Mouse (Mus musculus): ENCODE results near the gene Exoc3l2.

DNA sequence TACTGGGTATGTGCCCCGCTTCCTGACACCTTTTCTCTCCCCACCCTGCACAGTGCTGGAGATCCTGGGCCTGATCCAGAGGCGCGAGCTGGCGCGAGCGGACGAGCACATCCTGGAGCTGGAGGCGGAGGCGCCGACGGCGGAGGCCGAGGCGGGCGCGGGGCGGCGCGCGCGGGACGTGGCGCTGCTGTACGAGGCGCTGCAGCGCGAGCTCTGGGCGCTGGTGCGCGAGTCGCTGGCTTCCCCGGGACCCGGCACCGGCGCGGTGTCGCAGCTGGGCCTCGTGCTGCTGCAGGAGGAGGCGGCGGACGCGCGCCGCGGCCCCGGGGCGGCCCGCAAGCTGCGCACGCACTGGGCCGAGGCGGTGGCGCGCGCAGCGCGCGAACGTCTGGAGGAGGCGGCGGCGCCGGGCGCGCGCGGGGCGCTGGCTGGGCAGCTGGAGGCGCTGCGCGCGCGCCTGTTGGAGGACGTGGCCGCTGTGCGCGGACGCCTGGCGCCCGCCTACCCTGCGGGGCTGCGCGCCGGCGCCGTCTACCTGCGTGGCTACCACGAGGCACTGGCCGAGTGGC lies 10.8 kb downstream of the Exoc3l2 start:
- no peak for TF ChIP-seq CTCF (IDR thresholded peaks at IDR 0.05; ENCODE audit: low read depth)
- TF ChIP-seq EP300 (IDR thresholded peaks at IDR 0.05; ENCODE audit: low read depth), result no peak
